Mouse (Mus musculus) liver, embryonic 14.5 days (tissue): ENCODE data around the gene Lamb3. TPM values are rescaled to one million over a fixed set of nuclear protein-coding genes. Genes with fewer than 3 reads are reported as not detected.

ENCODE experiments used
- ATAC-seq: fragments of 200-750 bp; cut with Nextera tagmentation; 2 replicates; pipeline ENCODE4 v1.8.0; 2017; ENCODE audit warnings: moderate number of reproducible peaks, mild to moderate bottlenecking, moderate library complexity; ENCODE audit not compliant: insufficient read depth
- DNase-seq, 3 experiments: peaks; one replicate each; pipeline ENCODE4 v3.0.0-alpha.2; 2012 to 2013; ENCODE audit warnings: low read depth in 3 of 3, low spot score in 3 of 3
- H3K27ac ChIP-seq: fragments of 300-500 bp; sonication (generic); 2 replicates; pipeline ENCODE4 v1.5.1; 2014; ENCODE audit warnings: moderate library complexity, mild to moderate bottlenecking, control low read depth, inconsistent platforms
- H3K27me3 ChIP-seq: fragments of 300-500 bp; sonication (generic); 2 replicates; pipeline ENCODE4 v1.6.1; 2014; ENCODE audit warnings: mild to moderate bottlenecking, low read length, moderate library complexity; ENCODE audit not compliant: control insufficient read depth, insufficient read depth
- H3K36me3 ChIP-seq: fragments of 300-500 bp; sonication (generic); replicated peaks from 2 replicates; pipeline ENCODE4 v1.6.1; 2014; ENCODE audit warnings: low read depth; ENCODE audit not compliant: control insufficient read depth, insufficient read depth
- H3K4me1 ChIP-seq, 2 experiments: fragments of 200-500 bp in 1 of 2; fragments of 300-500 bp in 1 of 2; sonication (generic) in 1 of 2; replicated peaks; 2 replicates each; pipeline ENCODE4 v1.6.1; 2012 to 2014; ENCODE audit warnings: antibody characterized with exemption in 1 of 2, inconsistent platforms in 1 of 2, low read length in 1 of 2; ENCODE audit not compliant: control insufficient read depth in 2 of 2, insufficient read depth in 2 of 2
- H3K4me2 ChIP-seq: fragments of 300-500 bp; sonication (generic); 2 replicates; pipeline ENCODE4 v1.6.1; 2014; ENCODE audit warnings: low read depth, mild to moderate bottlenecking, control low read depth, moderate library complexity
- H3K4me3 ChIP-seq, 2 experiments: fragments of 200-500 bp in 1 of 2; fragments of 300-500 bp in 1 of 2; sonication (generic) in 1 of 2; 2 replicates each; pipeline ENCODE4 v1.5.1; 2012 to 2014; ENCODE audit warnings: low read depth in 2 of 2, low read length in 2 of 2, mild to moderate bottlenecking in 2 of 2, control low read depth in 1 of 2, inconsistent platforms in 1 of 2, moderate library complexity in 1 of 2; ENCODE audit not compliant: insufficient read depth in 1 of 2
- H3K9ac ChIP-seq: fragments of 300-500 bp; sonication (generic); replicated peaks from 2 replicates; pipeline ENCODE4 v1.6.1; 2014; ENCODE audit warnings: mild to moderate bottlenecking, control low read depth, moderate library complexity
- H3K9me3 ChIP-seq: fragments of 300-500 bp; sonication (generic); 2 replicates; pipeline ENCODE4 v1.6.1; 2016; ENCODE audit warnings: low read length, mixed read lengths; ENCODE audit not compliant: control insufficient read depth
- CTCF ChIP-seq: IDR thresholded peaks from 2 replicates; pipeline ENCODE4 v1.5.1; 2016; ENCODE audit warnings: antibody characterized with exemption, low read depth, control low read depth
- EP300 ChIP-seq: IDR thresholded peaks from 2 replicates; pipeline ENCODE4 v1.6.1; 2016; ENCODE audit warnings: antibody characterized with exemption, low read depth
- WGBS: fragments of 180-500 bp; shearing (Covaris S2); extraction: QIAGEN DNeasy Blood & Tissue Kit; methylation state at CpG from one replicate; pipeline ENCODE4 v1.1.7; 2014; ENCODE audit not compliant: insufficient replicate concordance; 5-methylcytosine and 5-hydroxymethylcytosine counted together
- polyA plus RNA-seq, 2 experiments: library from polyadenylated mRNA; depleted of rRNA in 1 of 2; stranded (reverse) in 1 of 2; unstranded in 1 of 2; fragments of >200 nt; fragmentation: Nextera tagmentation in 1 of 2; extraction: Ambion mirVana in 1 of 2; gene quantifications; 2 replicates each; pipeline versions ENCODE4 v1.2.1 to v1.2.3; 2012 to 2014

Gene Lamb3
- polyA plus RNA-seq, 2 experiments: 0.17 to 0.28 TPM

DNA sequence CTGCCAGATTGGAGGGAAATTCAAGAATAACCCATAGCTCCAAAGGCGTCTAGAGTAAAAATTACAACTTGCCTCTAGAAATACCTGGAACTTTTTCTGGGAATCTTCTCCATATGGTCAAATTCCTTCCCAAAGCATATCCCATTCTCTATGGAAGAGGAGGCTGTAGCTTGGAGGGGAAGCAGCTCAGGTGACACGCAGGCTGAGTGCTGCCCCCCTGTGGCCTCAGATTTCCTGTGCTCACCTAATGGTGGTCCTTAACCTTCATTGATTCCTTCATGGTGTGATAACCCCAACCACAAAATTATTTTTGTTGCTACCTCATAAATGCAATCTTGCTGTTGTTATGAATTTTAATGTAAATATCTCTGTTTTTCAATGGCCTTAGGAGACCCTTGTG, 116.7 kb downstream of the Lamb3 start:
- Histone ChIP-seq H3K4me3 (no peak overlapping the region), H3K36me3 (no peaks in the 10 kb centered on the region), H3K27ac (no peak overlapping the region), H3K9me3 (no peaks in the 10 kb centered on the region), H3K4me2 (no peak overlapping the region), H3K27me3 (no peaks in the 10 kb centered on the region), H3K4me1 (peaks cover 0 to 9% of the 10 kb centered on the region in 2 experiments; a peak in 1 of 4 replicates), H3K9ac (no peak overlapping the region)
- TF ChIP-seq EP300: no peak
- peak; percentile 69 for TF ChIP-seq CTCF
- 41% methylated on average over 2 of the region's 2 CpGs for WGBS
- ATAC-seq: no peak
- no peak for DNase-seq

DNA sequence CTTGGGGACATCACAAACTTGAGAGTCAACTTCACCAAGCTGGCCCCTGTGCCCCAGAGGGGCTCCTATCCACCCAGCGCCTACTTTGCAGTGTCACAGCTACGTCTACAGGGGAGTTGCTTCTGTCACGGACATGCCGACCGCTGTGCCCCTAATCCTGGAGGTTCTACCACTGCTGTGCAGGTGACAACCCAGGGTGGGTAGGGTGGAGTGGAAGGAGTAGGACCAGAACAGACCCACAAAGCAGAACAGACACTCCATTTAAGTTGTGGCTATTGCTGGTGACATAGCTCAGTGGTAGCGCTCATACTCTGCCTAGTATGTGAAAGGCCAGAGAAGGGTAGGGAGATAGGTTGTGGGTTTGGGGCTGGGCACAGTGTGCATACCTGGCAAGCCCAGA, 118.4 kb downstream of the Lamb3 start:
- DNase-seq: no peak
- H3K27ac ChIP-seq: no peak overlapping the region
- no peak overlapping the region for H3K4me2 ChIP-seq
- WGBS: 80% methylated on average over 6 of the region's 6 CpGs
- no peak overlapping the region for H3K4me3 ChIP-seq
- H3K36me3 ChIP-seq: no peaks in the 10 kb centered on the region
- H3K9me3 ChIP-seq: no peaks in the 10 kb centered on the region
- no peaks in the 10 kb centered on the region for H3K27me3 ChIP-seq
- peaks cover 0 to 9% of the 10 kb centered on the region in 2 experiments; a peak in 1 of 4 replicates for H3K4me1 ChIP-seq
- no peak for ATAC-seq
- H3K9ac ChIP-seq: no peak overlapping the region
- no peak for TF ChIP-seq CTCF
- TF ChIP-seq EP300: no peak

DNA sequence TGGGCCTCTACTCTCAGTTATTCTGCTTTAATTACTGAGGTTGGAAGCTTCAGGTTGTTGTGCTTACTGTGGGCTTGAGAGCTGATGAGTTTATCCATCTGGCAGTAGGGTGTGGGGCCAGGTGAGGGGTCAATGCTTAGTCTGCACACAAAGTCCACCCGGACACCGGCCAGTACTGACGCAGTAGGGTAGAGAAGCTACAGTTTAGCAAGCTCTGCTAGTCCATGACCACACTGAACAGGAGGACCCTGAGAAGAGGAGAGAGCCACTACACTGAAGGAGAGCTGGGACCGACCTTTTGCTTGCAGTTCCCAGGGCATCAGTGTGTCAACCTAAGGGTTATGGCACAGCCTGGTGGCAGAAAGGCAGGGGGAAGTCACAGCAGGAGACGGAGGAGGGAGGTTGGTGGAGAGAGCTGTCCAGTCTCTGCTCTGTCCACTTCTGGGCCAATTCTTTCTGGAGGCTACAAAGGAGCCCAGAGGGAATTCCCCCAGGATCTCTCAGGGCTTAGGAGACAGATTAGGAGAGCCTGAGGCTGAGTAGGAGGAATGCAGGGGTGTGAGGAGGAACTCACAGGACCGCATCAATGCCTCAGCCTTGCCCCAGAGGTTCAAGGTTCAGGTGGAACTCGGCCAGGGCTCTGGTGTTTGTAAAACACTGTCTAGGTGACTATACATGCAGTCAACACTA, 119.1 kb downstream of the Lamb3 start:
- 47% methylated on average over 7 of the region's 7 CpGs for WGBS
- ATAC-seq (peak; percentile 61; the same call in 1 of the 2 replicates), DNase-seq (no peak)
- no peak for TF ChIP-seq EP300
- peak; percentile 47; the same call in 1 of the 2 replicates for TF ChIP-seq CTCF
- no peaks in the 10 kb centered on the region for H3K9me3 ChIP-seq
- peaks cover 0 to 9% of the 10 kb centered on the region in 2 experiments; a peak in 1 of 4 replicates for H3K4me1 ChIP-seq
- H3K4me2 ChIP-seq: no peak overlapping the region
- H3K27me3 ChIP-seq: no peaks in the 10 kb centered on the region
- H3K36me3 ChIP-seq: no peaks in the 10 kb centered on the region
- H3K27ac ChIP-seq: no peak overlapping the region
- H3K9ac ChIP-seq: no peak overlapping the region
- H3K4me3 ChIP-seq: no peak overlapping the region

DNA sequence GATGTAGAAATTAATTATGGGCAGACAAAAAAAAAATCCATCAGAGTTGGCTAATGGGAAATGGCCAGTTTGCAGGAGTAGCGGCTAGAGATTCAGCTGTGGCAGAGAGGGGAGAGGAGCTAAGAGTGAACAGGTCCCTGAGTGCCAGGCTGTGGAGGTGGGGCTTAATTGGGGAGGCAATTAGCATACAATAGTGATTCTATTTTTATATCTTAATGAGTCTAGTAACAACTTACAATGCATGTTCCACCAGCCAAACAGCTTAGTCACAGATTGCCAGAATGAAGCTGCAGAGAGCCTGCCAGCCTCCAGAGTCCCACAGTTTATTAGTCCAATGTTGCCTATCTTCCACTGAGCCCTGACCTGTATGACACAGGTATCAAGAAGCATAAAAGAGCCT, 119.7 kb downstream of the Lamb3 start:
- no peak for ATAC-seq
- TF ChIP-seq CTCF (no peak), EP300 (no peak)
- Histone ChIP-seq H3K9ac (no peak overlapping the region), H3K27me3 (no peaks in the 10 kb centered on the region), H3K4me1 (peaks cover 0 to 9% of the 10 kb centered on the region in 2 experiments; a peak in 1 of 4 replicates), H3K36me3 (no peaks in the 10 kb centered on the region), H3K27ac (no peak overlapping the region), H3K4me3 (no peak overlapping the region), H3K9me3 (no peaks in the 10 kb centered on the region), H3K4me2 (no peak overlapping the region)
- DNase-seq: no peak
- WGBS: 65% methylated on average over 1 of the region's 1 CpGs

DNA sequence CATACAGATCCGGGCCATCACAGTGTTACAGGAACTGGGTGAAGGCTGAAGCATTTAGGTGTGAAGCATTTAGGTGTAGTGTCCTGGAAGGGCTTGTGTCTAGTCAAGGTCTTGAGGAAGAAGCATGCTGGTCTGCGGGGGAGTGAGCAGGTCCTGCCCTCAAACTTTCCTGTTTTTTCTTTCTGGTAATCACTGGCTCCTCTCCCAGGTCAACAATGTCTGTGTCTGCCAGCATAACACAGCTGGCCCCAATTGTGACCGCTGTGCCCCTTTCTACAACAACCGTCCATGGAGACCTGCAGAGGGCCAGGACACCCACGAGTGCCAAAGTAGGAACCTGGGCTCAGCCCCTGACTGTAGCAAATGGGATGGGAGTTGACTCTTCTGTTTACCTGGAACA, 120.2 kb downstream of the Lamb3 start:
- H3K9me3 ChIP-seq: no peaks in the 10 kb centered on the region
- no peak overlapping the region for H3K4me3 ChIP-seq
- H3K9ac ChIP-seq: no peak overlapping the region
- TF ChIP-seq CTCF (no peak), EP300 (no peak)
- ATAC-seq: no peak
- WGBS: 48% methylated on average over 5 of the region's 5 CpGs
- DNase-seq: no peak
- H3K4me1 ChIP-seq: peaks cover 0 to 9% of the 10 kb centered on the region in 2 experiments; a peak in 1 of 4 replicates
- no peaks in the 10 kb centered on the region for H3K27me3 ChIP-seq
- H3K36me3 ChIP-seq: no peaks in the 10 kb centered on the region
- H3K4me2 ChIP-seq: no peak overlapping the region
- no peak overlapping the region for H3K27ac ChIP-seq
